Mouse (Mus musculus) forebrain, embryonic 11.5 days (tissue): ENCODE measurements at regions not wholly inside any gene's neighbourhood (a gene's known extent, or its start where the extent isn't known, plus 50 kb on each side); places are given as distances from the start of the nearest gene placed in this dataset.

ENCODE experiments used
- ATAC-seq: fragments of 200-750 bp; cut with Nextera tagmentation; replicated peaks from 2 replicates; pipeline ENCODE4 v1.8.0; 2017; ENCODE audit warnings: moderate TSS enrichment; ENCODE audit not compliant: low FRiP score
- DNase-seq: peaks from one replicate; pipeline ENCODE4 v3.0.0-alpha.2; 2017; ENCODE audit warnings: low spot score
- H3K27ac ChIP-seq: fragments of 300-500 bp; sonication (generic); 2 replicates; pipeline ENCODE4 v1.5.1; 2014; ENCODE audit warnings: low read depth, low read length
- H3K27me3 ChIP-seq: fragments of 300-500 bp; sonication (generic); 2 replicates; pipeline ENCODE4 v1.6.1; 2014; ENCODE audit warnings: mild to moderate bottlenecking, low read length, mixed read lengths; ENCODE audit not compliant: control insufficient read depth, insufficient read depth
- H3K36me3 ChIP-seq: fragments of 300-500 bp; sonication (generic); 2 replicates; pipeline ENCODE4 v1.6.1; 2014; ENCODE audit warnings: mild to moderate bottlenecking, low read length, moderate library complexity, mixed read lengths; ENCODE audit not compliant: control insufficient read depth, insufficient read depth
- H3K4me1 ChIP-seq: fragments of 300-500 bp; sonication (generic); replicated peaks from 2 replicates; pipeline ENCODE4 v1.6.1; 2014; ENCODE audit warnings: low read length, mixed read lengths; ENCODE audit not compliant: control insufficient read depth, insufficient read depth
- H3K4me2 ChIP-seq: fragments of 300-500 bp; sonication (generic); 2 replicates; pipeline ENCODE4 v1.6.1; 2014; ENCODE audit warnings: low read depth, mild to moderate bottlenecking, low read length, moderate library complexity, mixed read lengths; ENCODE audit not compliant: severe bottlenecking
- H3K4me3 ChIP-seq: fragments of 300-500 bp; sonication (generic); 2 replicates; pipeline ENCODE4 v1.5.1; 2014; ENCODE audit warnings: low read depth, low read length
- H3K9ac ChIP-seq: fragments of 300-500 bp; sonication (generic); 2 replicates; pipeline ENCODE4 v1.6.1; 2014; ENCODE audit warnings: low read length
- H3K9me3 ChIP-seq: fragments of 300-500 bp; sonication (generic); 2 replicates; pipeline ENCODE4 v1.6.1; 2016; ENCODE audit warnings: low read length, mixed read lengths; ENCODE audit not compliant: control insufficient read depth
- WGBS: fragments of 180-500 bp; shearing (Covaris S2); extraction: QIAGEN DNeasy Blood & Tissue Kit; methylation state at CpG from one replicate; pipeline ENCODE4 v1.1.7; 2014; 5-methylcytosine and 5-hydroxymethylcytosine counted together

DNA sequence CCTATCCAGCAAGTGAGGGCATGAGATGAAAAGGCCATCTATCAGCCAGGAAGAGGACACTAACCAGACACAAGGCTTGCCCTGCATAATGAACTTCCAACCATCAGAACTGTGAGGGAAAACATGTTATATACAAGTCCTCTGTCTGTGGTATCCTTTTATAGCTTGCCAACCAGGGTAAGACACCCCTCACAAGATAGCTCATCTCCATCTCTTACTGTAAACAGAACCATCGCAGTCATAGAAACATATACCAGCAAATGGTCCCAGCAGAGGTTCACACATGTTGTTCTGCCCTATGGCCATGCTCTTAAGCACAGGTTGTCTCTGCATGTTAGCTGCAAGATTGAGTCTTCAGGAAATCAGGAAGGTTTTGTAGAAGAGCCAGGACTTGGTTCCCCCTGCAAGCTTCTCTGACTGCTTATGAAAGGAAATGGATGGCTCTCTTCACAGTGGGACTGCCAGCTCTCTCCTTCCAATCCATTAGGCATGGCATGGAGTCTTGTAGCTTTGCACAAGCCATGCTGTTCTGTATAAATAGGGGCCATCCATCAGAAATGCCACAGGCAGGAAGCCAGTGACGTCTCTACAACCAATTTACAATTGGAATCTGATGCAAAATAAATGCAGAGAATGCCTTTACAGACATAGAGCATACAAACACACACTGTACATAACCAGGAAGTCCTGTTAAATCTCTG is 1514.0 kb upstream of the Lrrc6 start:
- H3K36me3 ChIP-seq = no peaks in the 10 kb centered on the region
- no peaks in the 10 kb centered on the region for H3K9me3 ChIP-seq
- H3K4me2 ChIP-seq = no peak overlapping the region
- H3K9ac ChIP-seq = no peak overlapping the region
- no peak for DNase-seq
- no peak overlapping the region for H3K27ac ChIP-seq
- no peaks in the 10 kb centered on the region for H3K4me1 ChIP-seq
- no peaks in the 10 kb centered on the region for H3K27me3 ChIP-seq
- WGBS = 66% methylated on average over 2 of the region's 2 CpGs
- ATAC-seq = no peak
- H3K4me3 ChIP-seq = no peak overlapping the region

DNA sequence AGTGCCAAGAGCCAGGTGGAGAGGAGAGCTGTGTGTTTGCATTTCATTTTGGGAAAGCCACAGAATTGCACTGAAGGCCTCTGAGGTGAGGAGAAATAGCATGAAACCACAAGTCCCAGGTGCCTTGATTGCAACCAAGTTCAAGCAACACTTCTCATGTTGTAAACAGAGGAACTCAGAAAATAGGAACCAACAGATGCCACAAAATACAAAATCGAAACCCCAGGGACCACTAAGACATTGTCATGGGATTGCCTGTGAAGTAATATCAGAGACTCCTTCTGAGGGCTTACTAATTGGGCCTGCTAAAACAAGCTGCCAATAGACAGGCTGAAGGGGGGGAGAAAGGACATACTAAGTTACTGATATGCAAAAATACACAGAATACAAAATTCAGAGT is 1510.5 kb upstream of the Lrrc6 start:
- Histone ChIP-seq H3K4me2 (no peak overlapping the region), H3K4me3 (no peak overlapping the region), H3K4me1 (no peaks in the 10 kb centered on the region), H3K9ac (no peak overlapping the region), H3K9me3 (no peaks in the 10 kb centered on the region), H3K36me3 (no peaks in the 10 kb centered on the region), H3K27me3 (no peaks in the 10 kb centered on the region), H3K27ac (no peak overlapping the region)
- DNase-seq (no peak), ATAC-seq (no peak)
- WGBS = 83% methylated on average over 1 of the region's 1 CpGs

DNA sequence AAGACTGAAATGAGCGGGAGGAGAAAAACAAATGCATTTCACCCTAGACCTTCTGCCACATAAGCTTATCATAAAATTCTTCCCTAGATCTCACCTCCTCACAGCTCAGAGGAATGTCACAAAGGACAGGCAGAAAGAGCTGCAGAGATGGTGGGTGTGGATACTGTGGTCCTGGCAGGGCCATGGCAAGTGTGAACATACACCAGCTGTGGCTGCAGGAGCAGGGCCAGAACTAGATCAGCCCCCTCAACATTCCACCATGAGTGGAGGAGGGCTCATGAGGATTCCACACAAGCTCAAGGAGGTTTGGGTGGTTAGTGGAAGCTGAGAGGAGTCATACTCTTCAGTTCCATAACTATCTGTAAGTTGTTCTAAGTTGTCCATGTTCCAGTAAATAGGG is 1509.5 kb upstream of the Lrrc6 start:
- no peaks in the 10 kb centered on the region for H3K27me3 ChIP-seq
- no peak overlapping the region for H3K9ac ChIP-seq
- no peaks in the 10 kb centered on the region for H3K36me3 ChIP-seq
- H3K4me1 ChIP-seq = no peaks in the 10 kb centered on the region
- DNase-seq = no peak
- H3K27ac ChIP-seq = no peak overlapping the region
- no peaks in the 10 kb centered on the region for H3K9me3 ChIP-seq
- no peak for ATAC-seq
- no peak overlapping the region for H3K4me2 ChIP-seq
- 100% methylated on average over 1 of the region's 1 CpGs for WGBS
- H3K4me3 ChIP-seq = no peak overlapping the region

DNA sequence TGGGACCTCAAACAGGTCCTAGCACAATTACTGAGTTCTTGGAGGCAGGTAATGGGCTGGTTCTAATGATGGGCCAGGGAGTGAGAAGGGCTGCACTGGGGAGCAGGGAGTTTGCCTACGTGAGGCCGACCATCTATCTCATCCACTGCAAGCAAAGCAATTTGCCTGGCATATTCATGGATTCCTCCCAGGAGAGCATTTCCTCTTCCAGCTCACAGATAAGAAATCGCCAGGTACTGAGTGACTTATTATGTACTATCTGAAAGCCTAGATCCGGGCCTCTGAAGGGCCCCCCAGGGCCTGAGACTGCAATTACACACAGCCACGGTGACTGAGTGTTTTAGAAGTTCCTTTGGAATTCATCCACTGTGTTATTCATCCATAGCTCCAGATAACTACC is 1504.1 kb upstream of the Lrrc6 start:
- Histone ChIP-seq H3K4me3 (no peak overlapping the region), H3K9ac (no peak overlapping the region), H3K27me3 (no peaks in the 10 kb centered on the region), H3K4me2 (no peak overlapping the region), H3K9me3 (no peaks in the 10 kb centered on the region), H3K36me3 (no peaks in the 10 kb centered on the region), H3K27ac (no peak overlapping the region), H3K4me1 (no peaks in the 10 kb centered on the region)
- 80% methylated on average over 5 of the region's 5 CpGs for WGBS
- no peak for ATAC-seq
- DNase-seq = no peak

DNA sequence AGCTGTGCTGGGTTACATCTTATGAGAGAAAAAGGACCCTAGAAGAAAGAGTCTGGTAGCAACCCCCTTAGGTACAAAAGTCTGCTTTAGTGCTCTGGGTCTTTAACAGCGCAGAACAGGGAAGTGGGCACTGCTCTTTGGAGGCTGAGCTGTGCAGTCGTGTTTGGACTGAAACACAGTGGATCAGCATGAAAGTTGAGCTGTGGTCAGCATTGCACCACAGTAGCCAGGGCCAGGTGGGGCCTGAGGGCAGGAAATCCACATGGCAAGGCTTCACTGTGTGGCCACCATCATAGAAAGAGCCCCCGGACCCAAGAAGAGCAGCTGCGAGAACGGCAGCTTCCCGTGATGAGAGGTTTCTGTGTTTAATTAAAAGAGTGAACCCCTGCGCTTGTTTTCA is 1495.8 kb upstream of the Lrrc6 start:
- no peak for DNase-seq
- ATAC-seq = no peak
- Histone ChIP-seq H3K4me1 (no peaks in the 10 kb centered on the region), H3K4me2 (no peak overlapping the region), H3K9ac (no peak overlapping the region), H3K27me3 (no peaks in the 10 kb centered on the region), H3K9me3 (no peaks in the 10 kb centered on the region), H3K27ac (no peak overlapping the region), H3K36me3 (no peaks in the 10 kb centered on the region), H3K4me3 (no peak overlapping the region)
- 74% methylated on average over 7 of the region's 7 CpGs for WGBS

DNA sequence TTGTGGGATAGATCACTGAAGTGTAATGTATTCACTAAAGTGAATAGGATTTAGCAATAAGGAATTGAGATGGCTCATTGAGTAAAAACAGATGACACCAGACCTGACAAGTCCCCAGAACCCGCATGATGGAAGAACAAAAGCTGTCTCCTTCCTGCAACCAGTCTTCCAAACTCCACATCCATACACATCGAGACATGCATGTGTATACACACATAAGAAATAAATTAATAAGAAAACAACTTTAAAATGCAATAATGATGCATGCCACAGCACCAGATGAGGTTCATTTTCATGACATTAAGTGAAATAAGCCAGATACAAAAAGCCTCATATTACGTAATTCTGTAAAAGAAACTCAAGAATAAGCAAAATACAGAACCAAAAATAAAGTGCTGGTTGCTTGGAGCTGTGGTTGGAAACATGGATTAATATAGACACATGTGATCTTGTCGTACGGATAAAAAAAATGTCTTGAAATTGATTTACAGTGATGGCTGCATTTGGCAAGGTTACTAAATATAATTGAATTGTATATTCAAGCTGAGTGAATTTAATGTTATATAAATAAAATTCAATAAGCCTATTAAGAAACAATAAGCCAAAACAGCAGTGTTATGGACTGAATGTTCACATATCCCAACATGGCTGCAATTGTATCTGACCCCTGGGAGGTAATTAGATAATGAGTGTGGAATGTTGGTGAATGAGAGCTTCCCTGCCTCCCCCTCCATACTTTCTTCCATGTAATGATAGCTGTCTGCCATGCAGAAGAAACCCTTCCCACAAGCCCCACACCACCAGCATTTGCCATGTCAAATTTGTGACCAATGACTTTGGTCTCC is 1488.9 kb upstream of the Lrrc6 start:
- Histone ChIP-seq H3K27me3 (no peaks in the 10 kb centered on the region), H3K4me1 (no peaks in the 10 kb centered on the region), H3K9me3 (no peaks in the 10 kb centered on the region), H3K27ac (no peak overlapping the region), H3K36me3 (no peaks in the 10 kb centered on the region), H3K4me3 (no peak overlapping the region), H3K9ac (no peak overlapping the region), H3K4me2 (no peak overlapping the region)
- ATAC-seq (no peak), DNase-seq (no peak)
- 87% methylated on average over 5 of the region's 5 CpGs for WGBS

DNA sequence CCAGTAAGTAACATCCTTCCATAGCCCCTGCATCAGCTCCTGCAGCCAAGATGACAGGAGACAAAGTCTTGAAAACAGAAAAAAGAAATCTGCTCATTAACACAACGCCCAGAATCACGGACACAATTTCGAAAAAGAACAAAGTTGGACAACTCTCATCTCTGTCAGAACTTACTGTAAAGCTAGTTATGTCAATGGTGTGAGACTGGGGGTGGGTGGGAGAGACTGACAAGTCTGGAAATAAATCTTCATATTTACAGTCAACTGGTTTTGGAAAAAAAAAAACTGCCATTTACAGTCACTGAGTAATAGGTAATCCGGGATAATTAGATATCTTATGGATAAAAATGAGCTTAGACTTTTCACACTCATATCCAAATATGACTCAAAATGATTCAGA is 1487.2 kb upstream of the Lrrc6 start:
- Histone ChIP-seq H3K4me2 (no peak overlapping the region), H3K4me1 (no peaks in the 10 kb centered on the region), H3K9me3 (no peaks in the 10 kb centered on the region), H3K27ac (no peak overlapping the region), H3K36me3 (no peaks in the 10 kb centered on the region), H3K27me3 (no peaks in the 10 kb centered on the region), H3K9ac (no peak overlapping the region), H3K4me3 (no peak overlapping the region)
- no peak for DNase-seq
- 89% methylated on average over 4 of the region's 4 CpGs for WGBS
- ATAC-seq = no peak

DNA sequence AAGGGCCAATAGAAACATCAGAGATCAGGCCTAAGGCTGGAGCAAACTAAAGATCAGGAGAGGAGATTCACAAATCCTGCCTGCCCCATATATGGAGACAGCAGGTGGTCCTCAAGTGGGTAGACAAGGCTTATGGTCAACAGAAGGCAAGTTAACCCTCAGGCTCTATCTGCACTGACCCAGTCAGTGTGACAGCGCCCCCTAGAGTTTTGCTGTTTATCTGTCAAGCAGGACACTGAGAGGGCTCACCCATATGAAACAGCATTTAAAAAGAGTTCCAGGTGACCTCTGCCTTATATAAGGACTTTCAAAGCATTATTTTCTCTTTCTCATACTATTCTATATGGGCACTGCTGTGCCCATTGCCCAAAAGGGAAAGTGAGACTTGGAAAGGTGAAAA is 1482.5 kb upstream of the Lrrc6 start:
- no peak for ATAC-seq
- H3K4me2 ChIP-seq = no peak overlapping the region
- no peaks in the 10 kb centered on the region for H3K9me3 ChIP-seq
- no peak overlapping the region for H3K9ac ChIP-seq
- H3K4me3 ChIP-seq = no peak overlapping the region
- H3K36me3 ChIP-seq = no peaks in the 10 kb centered on the region
- no peak for DNase-seq
- H3K27ac ChIP-seq = no peak overlapping the region
- H3K4me1 ChIP-seq = no peaks in the 10 kb centered on the region
- no peaks in the 10 kb centered on the region for H3K27me3 ChIP-seq
- WGBS = 38% methylated on average over 1 of the region's 1 CpGs

DNA sequence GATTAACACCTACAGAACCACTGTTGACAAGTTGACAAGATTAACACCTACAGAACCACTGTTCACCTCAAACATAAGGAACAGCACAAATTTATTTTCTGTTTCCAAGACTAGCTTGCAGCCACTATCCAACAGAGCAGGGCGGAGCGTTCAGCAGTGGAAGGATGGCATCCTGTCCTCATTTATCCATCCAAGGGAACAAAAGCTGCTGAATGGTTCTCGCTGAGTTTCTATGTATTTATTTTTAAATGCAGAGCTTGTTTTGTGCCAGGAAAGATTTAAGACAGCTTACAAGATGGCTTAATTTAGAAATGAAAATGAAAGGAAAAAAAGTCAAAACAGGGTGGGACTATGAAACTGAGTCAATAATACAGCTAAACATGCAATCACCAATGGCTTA is 1481.2 kb upstream of the Lrrc6 start:
- 94% methylated on average over 3 of the region's 3 CpGs for WGBS

More for the DNA sequence above, 1481.2 kb upstream of the Lrrc6 start:
- H3K4me3 ChIP-seq = no peak overlapping the region
- DNase-seq (no peak), ATAC-seq (no peak)
- no peaks in the 10 kb centered on the region for H3K9me3 ChIP-seq
- H3K36me3 ChIP-seq = no peaks in the 10 kb centered on the region
- H3K4me2 ChIP-seq = no peak overlapping the region
- no peaks in the 10 kb centered on the region for H3K4me1 ChIP-seq
- H3K9ac ChIP-seq = no peak overlapping the region
- H3K27ac ChIP-seq = no peak overlapping the region
- no peaks in the 10 kb centered on the region for H3K27me3 ChIP-seq
